Mouse (Mus musculus) embryo, embryonic 11.5 days (tissue): ENCODE results near the gene Accsl.

Experiments
- DNase-seq: peaks from one replicate; pipeline ENCODE4 v3.0.0-alpha.2; 2012; ENCODE audit warnings: low read depth, low spot score

The Accsl gene

GRCm38 (mm10) chr2:93874606-93875005 is 5.6 kb upstream of the Accsl start:
- no peak for DNase-seq

- no peak for DNase-seq
Observed at GRCm38 (mm10) chr2:93874227-93874514, 5.2 kb upstream of the Accsl start.

GRCm38 (mm10) chr2:93873449-93874226 is 4.7 kb upstream of the Accsl start:
- no peak for DNase-seq

GRCm38 (mm10) chr2:93872257-93872656 is 3.3 kb upstream of the Accsl start:
- DNase-seq: no peak

GRCm38 (mm10) chr2:93871411-93871925 is 2.5 kb upstream of the Accsl start:
- no peak for DNase-seq

GRCm38 (mm10) chr2:93870842-93871241 is 1.9 kb upstream of the Accsl start:
- peak; percentile 56 for DNase-seq

GRCm38 (mm10) chr2:93868566-93868965 is 391 bp downstream of the Accsl start:
- no peak for DNase-seq

- DNase-seq: no peak
Observed at GRCm38 (mm10) chr2:93863229-93863628, 5.7 kb downstream of the Accsl start.

- no peak for DNase-seq
Observed at GRCm38 (mm10) chr2:93858845-93859244, 10.1 kb downstream of the Accsl start.

- no peak for DNase-seq
Observed at GRCm38 (mm10) chr2:93851303-93851702, 17.7 kb downstream of the Accsl start.

GRCm38 (mm10) chr2:93850317-93850944 is 18.5 kb downstream of the Accsl start:
- DNase-seq: no peak

- peak; percentile 67 for DNase-seq
Observed at GRCm38 (mm10) chr2:93849505-93850089, 19.4 kb downstream of the Accsl start, which contains the start of gene Accs. Gene Accs (minus strand): TSS chr2:93849943.

GRCm38 (mm10) chr2:93841349-93841748 is 27.6 kb downstream of the Accsl start:
- DNase-seq: no peak

- DNase-seq: no peak
Observed at GRCm38 (mm10) chr2:93840109-93840508, 28.8 kb downstream of the Accsl start.

- DNase-seq: no peak
Observed at GRCm38 (mm10) chr2:93838931-93839330, 30.0 kb downstream of the Accsl start.

GRCm38 (mm10) chr2:93836232-93836785 is 32.6 kb downstream of the Accsl start:
- DNase-seq: no peak

GRCm38 (mm10) chr2:93835596-93835995 is 33.4 kb downstream of the Accsl start:
- DNase-seq: no peak

- peak; percentile 90 for DNase-seq
Observed at GRCm38 (mm10) chr2:93823519-93823918, 45.4 kb downstream of the Accsl start.

GRCm38 (mm10) chr2:93822045-93822749 is 46.8 kb downstream of the Accsl start, which contains the start of gene Ext2:
Gene Ext2 (minus strand): TSS chr2:93822568.
- peak; percentile 82 for DNase-seq

GRCm38 (mm10) chr2:93817791-93818190 is 51.2 kb downstream of the Accsl start:
- DNase-seq: no peak

- DNase-seq: no peak
Observed at GRCm38 (mm10) chr2:93813343-93813742, 55.6 kb downstream of the Accsl start.

GRCm38 (mm10) chr2:93811812-93812211 is 57.1 kb downstream of the Accsl start:
- peak; percentile 54 for DNase-seq
